Mouse (Mus musculus): ENCODE data around the gene Samd14. TPM values are rescaled to one million over a fixed set of nuclear protein-coding genes. Genes with fewer than 3 reads are reported as not detected.
A peak's percentile ranks its signal among the peaks of the same experiment; 100 is the strongest.

Gene Samd14
- total RNA-seq, 2 experiments from 2014 or later = 30.8 to 31.1 TPM

DNA sequence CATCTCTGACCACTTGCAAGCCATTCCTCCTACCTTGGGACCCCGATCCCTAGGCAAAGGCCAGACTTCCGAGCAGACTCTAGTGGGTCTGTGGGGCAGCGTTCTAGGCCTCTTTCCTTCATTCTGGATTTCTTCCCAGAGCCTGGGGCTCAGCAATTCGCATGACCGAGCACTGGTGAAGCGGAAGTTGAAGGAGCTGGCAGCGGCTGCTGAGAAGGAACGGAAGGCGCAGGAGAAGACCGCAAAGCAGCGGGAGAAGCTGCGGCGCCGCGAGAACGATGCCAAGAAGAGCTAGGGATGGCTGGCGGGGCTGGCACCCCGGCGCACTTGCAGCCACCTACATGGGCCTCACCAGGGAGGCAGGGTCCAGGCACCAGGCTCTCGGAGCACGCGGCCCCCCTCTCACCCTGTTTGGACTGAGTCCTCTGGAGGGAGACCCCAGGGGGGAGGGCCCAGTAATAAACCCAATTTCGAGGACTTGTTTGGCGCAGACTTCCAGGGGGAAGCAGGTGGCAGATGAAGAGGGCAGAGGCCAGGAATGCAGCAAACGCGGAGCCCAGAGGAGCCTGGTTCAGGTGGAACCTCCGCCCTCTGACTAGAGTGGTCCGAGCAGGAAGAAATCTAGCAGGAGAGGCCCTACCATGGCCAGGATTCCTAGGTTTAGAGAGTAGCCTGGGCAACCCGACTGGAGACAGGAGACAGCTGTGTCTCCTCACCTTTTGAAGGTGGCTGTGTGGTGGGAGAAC lies 14.9 kb downstream of the Samd14 start:
- DNase-seq (ENCODE audit: low spot score in 2 of 2) = peak; percentile 60 to 61
- intact Hi-C loops (cut with DNase I) = no loop called here

DNA sequence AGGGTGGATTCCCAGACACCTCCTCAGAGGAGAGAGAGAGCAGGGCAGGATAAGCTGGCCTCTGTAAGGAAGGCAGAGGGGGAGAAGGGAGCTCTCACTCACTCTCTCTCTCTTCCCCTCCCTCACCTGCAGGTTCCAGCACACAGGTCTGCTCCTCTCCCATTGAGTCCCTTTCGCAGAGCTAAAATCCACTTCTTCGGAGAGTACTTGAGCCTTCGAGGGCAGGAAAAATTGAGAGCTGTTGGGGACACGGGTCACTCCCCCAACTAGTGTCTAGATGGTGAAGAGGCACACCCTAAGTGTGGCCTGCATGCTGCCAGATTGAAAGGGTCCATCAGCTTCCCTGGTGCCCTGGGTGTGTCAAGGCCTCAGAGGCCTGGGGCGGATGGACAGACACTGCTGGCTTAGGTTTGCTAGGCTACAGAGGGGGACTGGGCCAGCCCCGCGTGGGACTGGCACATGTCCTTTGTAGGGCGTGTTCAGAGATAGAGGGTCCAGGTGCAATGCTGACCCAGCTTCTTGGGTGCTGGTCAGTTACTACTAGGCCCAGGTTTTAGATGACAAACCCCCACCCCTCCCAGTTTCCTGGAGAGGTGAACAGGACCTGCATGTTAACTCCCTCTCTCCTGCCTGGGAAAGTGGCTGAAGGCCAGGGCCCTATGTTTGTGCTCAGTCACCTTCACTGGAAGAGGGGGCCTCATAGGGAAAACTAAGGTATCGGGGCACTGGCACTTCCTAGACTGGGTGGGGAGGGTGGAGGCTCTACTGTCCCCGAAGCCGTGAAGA lies 15.7 kb downstream of the Samd14 start:
- intact Hi-C loops (cut with DNase I) = no loop called here

DNA sequence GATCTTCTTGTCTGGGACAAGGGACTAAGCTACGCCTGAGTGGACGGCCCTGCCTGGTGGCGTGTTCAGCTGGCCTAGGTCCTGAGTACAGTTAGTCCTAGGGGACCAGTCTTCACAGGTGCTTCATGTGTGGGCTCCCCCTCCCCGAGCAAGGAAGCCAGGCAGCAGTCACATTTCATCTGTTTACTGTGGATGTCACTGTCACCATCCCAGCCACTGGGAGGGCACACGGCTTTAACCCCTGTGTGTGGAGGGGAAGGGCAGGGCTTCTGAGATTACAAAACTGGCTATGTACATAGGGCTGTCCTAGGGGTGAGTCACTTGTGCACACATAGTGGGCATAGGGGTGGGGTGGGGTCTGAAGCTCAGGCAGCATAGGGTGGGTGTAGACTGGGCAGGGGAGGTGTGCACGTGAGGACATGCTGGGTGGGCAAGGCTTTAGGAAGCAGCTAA lies 16.4 kb downstream of the Samd14 start:
- DNase-seq (ENCODE audit: low spot score in 2 of 2) = no peak
- intact Hi-C loops (cut with DNase I) = no loop called here

More for the DNA sequence above, 15.7 kb downstream of the Samd14 start:
- DNase-seq (ENCODE audit: low spot score in 2 of 2) = no peak

DNA sequence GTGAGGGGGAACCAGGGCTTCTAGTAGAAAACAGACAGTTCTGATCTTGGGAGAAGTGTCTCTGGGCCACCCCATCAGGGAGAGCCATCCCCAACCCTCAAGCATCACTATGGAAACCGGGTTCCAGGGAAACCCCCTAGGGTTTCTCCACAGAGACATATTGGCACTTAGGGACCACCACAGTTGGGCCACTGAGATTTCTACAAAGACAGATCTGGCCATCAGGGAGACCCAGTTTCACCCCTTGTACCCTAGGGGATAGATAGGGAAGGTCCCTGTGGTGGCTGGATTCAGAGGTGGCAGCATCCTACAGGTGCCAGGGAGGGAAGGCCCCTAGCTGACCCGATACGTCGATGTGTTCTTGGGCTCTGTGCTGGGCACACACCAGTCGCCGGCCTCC lies 17.2 kb downstream of the Samd14 start:
- intact Hi-C loops (cut with DNase I) = no loop called here
- DNase-seq (ENCODE audit: low spot score in 2 of 2) = no peak

DNA sequence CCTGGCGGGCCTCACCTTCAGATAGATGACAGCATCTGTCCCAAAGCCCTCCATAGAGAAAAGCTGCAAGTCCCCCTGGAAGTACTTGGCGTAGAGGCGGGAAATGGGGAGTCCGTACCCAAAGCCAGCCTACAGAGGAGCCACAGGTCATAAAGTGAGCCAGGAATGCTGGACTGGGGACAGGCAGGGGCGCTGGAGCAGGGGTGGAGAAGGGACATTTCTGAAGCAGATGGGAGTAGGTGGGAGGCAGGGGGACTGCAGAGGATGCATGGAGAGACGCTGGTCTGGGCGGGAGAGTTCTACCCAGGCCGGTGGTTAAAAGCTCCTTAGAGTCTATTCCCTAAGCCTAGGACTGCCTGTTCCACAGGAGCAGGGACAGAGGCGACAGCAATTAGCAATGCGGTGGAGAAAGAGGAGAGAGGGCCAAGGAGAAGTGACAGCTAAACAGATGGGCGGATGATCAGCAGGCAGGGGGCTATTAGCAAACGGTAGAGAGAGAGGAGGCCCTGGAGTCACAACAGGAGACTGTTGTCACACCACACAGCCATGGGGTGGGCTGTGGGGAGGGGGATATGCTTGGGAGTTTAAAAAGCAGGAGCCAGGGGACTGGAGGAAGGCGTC lies 18.3 kb downstream of the Samd14 start:
- DNase-seq (ENCODE audit: low spot score in 2 of 2) = no peak
- intact Hi-C loops (cut with DNase I) = no loop called here

DNA sequence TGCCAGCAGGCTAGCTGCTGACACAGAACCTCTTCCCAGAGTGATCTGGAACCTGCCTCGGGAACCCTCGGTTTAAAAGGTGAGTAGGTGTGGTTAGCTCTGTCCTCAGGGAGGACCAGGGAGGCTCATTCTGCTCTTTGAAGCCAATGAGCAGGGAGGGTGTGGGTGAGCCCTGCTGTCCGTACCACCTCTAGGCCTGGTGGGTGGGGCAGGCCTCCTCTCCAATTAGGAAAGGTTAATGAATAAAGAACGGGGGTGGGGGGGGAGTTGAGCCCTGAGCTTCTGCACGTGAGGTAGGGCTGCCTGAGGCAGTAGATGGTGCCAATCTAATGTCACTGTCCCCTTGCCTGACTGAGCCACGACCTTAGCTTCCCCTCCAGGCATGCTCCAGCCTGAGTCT lies 23.3 kb downstream of the Samd14 start:
- DNase-seq (ENCODE audit: low spot score in 2 of 2) = no peak
- intact Hi-C loops (cut with DNase I) = no loop called here

DNA sequence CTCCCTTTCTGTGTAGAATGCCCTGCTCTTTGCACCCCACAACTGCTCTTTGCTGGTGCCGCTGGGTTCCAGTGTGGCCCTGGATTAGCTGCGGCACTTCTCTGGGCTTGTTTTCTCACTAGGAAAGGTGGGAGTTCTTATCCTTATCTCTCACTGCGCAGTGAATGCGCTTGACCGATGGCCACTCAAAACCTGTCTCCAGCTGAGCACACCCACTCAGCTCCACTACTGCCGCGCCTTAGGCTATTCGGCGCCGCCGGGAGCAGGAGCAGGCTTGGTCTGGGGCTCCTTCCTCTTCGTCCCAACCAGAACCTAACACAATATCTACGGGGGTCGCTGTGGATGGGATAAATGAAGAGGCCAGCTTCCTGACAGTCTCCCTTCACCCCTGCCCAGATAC lies 23.9 kb downstream of the Samd14 start:
- DNase-seq (ENCODE audit: low spot score in 2 of 2) = no peak
- intact Hi-C loops (cut with DNase I) = no loop called here

DNA sequence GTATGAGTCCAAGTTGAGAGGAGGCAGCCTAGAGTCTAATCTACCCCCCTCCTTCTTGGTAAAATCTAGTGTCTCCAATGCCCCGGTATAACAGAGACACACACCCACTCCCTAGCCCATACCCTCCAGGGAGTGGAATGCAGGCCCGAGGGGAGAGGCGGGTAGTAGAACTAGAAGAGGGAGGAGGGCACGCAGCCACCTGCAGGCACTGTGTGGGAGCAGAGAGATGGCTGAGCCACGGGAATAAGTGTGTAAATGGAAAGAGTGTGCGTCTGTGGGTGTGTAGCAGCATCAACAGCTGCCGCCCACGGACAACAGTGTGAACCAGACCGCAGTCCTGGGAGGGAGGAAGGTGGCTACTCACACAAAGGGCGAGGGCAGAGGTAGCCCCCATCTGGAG lies 25.2 kb downstream of the Samd14 start:
- intact Hi-C loops (cut with DNase I) = loop anchor here (5.0 kb wide), 1 partner anchor 43 kb away; the partner anchor contains the start of gene Ppp1r9b
- DNase-seq (ENCODE audit: low spot score in 2 of 2) = peak; percentile 49 to 81

DNA sequence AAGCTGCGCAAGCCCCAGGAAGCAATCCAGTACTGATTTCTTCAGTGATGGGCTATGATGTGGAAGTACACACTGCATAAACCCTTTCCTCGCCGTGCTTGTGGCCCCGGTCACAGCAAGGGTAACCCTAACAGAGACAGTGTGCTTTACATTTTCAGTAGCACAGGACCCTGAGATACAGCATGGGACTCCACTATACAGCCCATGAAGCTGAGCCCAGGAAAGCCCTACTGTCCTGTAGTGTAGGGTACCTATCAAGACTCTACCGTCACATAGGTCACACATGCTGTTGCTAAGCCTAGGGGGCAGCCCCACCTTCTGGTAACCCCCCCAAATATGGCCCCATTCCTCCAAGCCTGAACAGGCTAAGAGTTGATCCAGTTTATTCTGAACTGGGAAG lies 26.8 kb downstream of the Samd14 start:
- intact Hi-C loops (cut with DNase I) = loop anchor here (5.0 kb wide), 1 partner anchor 44 kb away; the partner anchor contains the start of gene Ppp1r9b

DNA sequence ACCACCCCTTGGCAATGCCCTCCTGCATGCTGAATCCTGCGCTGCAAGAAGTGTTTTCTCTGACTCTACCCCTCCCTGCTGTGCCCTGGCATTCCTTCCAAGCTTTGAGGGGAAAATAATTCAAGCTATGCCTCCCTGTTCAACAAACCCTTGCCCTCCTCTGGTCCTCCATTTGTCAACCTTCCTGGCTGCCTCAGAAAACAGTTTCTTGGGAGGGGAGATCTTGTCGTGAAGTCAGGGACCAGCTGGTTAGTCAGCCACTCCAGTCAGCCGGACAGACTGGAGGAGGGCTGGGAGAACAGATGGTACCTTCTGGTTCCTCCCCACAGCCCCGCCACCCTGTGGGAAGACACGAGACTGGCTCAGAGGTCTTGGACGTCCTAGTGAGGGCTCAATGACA lies 27.6 kb downstream of the Samd14 start:
- intact Hi-C loops (cut with DNase I) = loop anchor here (5.0 kb wide), 1 partner anchor 45 kb away; the partner anchor contains the start of gene Ppp1r9b
- peak in 1 of 2 experiments; percentile 68 for DNase-seq (ENCODE audit: low spot score in 2 of 2)

More for the DNA sequence above, 26.8 kb downstream of the Samd14 start:
- DNase-seq (ENCODE audit: low spot score in 2 of 2) = no peak

DNA sequence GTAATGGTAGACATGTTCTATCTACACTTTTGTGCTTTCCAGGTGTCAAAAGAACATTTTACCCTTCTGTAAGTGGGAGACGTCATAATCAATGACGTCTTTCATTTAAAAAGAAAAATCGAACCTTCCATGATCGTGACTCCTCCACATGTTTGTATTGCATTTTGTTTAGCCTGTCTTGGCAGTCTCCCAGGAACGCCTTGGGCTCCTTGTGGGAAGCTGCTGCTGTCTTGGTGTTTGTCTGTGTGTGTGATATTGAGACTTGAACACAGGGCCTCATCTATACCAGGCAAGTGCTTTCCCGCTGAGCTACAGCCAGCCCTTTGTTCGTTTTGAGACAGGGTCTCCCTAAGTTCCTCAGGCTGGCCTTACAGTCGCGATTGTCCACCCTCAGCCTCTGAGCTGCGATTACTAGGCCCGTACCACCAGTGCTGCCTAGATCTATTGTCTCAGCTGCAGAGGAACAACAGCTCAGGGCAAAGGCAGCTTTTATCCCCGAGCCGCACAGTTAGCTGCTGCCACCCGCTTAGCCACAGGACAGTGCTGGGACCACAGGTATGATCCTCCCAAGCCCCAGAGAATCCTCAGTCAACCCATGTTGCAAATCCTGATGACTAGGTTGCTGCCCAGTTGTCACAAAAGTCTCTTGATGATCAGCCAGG lies 28.6 kb downstream of the Samd14 start:
- intact Hi-C loops (cut with DNase I) = loop anchor here (5.0 kb wide), 1 partner anchor 46 kb away; the partner anchor contains the start of gene Ppp1r9b
- DNase-seq (ENCODE audit: low spot score in 2 of 2) = peak in 1 of 2 experiments; percentile 35

DNA sequence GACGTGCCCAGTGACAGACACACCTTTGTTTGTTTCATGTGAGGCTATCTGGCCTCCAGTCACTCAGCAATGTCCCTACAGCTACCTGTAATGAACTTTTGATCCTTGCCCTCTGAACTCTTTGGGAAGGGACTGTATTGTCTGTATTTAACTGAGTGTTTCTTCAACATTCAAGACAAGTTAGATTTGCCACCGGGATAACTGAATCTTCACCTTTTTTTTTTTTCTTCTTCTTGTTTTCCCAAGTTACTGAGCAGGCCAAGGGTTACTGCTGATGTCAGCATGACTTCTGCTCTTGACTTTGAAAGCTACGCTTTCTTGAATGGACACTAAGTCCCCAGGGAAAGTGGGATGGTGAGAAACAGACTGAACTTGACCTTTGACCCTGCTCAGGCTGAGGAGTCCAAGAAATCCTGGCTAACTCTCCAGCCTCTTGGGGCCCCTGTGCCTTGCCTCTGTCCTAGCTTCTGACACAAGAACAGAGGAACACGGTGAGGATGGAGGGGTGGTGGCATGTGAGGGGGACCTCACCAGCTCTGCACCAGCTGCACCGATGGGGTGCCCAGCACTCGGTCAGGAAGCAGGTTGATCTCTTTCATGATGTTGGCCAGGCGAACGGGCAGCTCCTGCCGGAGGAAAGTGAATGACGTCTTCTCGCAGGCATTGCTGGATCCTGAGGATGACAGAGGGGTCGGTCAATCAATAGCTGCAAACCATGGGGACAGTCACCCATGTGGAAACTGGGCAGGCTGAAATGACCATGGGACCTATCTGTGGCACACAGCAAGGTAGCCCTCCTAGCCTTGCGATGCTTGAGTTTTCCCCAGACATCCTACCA lies 29.4 kb downstream of the Samd14 start:
- intact Hi-C loops (cut with DNase I) = loop anchor here (5.0 kb wide), 1 partner anchor 47 kb away; the partner anchor contains the start of gene Ppp1r9b
- DNase-seq (ENCODE audit: low spot score in 2 of 2) = no peak

DNA sequence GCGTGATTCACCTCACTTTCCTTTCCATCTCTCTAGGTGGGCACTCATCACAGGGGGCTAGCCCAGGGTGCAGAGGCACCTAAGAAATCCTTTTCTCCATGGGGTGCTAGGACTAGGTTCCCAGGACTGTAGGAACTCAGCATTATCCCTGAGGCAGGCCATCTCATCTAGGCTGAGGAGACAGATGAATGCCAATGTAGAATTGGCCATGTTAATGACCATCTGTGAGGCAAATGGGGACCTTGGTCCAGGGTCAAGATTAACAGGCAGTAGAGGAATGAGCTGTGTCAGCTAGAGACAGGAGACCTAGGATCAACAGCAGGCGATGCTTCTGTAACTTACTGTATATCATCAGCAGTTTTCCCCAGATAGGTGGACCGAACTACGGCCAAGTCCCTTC lies 30.1 kb downstream of the Samd14 start:
- intact Hi-C loops (cut with DNase I) = loop anchor here (5.0 to 10.0 kb wide), 4 partner anchors 47 to 215 kb away; partner anchors contain the start of genes Col1a1, Ppp1r9b and Sgca
- no peak for DNase-seq (ENCODE audit: low spot score in 2 of 2)

DNA sequence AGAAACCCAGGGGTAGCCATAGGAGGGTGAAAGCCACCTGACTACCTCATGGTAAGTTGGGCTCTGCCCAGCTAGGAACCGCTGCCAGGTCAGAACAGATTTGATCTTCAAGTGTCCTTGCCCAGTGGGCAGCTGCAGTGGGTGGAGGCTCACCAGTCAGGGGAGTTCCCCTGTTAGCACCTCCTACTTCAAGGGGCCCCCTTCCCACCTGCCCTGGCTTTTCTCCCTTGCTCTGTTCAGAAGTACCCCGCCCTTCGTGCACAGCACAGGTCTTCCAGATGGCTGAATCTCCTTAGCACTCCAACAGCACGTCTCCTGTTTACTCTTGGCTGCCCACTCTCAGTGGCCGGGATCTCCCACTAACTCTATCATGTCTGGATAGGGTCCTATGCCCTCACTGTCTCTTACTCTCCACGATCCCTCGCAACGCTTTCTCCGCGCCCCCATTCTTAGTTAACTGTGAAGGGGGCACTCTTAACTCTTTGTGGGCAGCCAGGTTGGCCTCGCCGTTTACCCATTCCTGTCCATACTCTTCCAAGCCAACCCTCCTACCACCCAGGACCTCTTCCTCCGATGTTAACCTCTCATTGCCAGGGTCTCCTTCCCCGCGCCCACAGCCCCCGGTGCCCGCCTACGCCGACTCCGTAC lies 30.9 kb downstream of the Samd14 start:
- peak in 1 of 2 experiments; percentile 62 for DNase-seq (ENCODE audit: low spot score in 2 of 2)
- intact Hi-C loops (cut with DNase I) = loop anchor here (5.0 to 10.0 kb wide), 3 partner anchors 63 to 214 kb away; partner anchors contain the start of genes Col1a1 and Sgca

DNA sequence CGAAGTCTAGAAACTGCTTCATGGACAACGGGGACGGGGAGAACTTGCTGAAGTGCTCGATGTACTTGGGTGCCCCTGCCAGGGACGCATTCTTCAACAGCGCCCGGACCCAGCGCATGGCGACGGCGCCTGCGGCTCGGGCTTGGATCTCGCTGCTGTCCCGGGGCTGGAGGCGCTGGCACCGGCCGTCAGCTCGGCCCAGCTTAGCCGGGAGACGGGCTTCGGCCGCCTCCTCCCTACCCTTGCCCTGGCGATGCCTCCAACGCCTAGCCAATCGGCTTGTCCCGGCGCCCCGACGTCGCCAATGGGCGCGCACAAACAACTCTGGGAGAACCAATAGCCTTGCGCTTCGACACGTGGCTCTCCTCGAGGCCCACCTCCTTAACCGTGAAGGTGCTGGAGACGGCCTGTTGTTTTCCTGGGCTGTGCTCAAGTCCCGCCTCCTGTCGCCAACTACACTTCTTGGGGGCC lies 31.5 kb downstream of the Samd14 start, which contains the start of gene Pdk2:
Pdk2 (minus strand) TSS at position 216 of the 471 bp plus-strand sequence.
- intact Hi-C loops (cut with DNase I) = loop anchor here (5.0 to 10.0 kb wide), 3 partner anchors 64 to 214 kb away; partner anchors contain the start of genes Col1a1 and Sgca
- DNase-seq (ENCODE audit: low spot score in 2 of 2) = peak; percentile 98 to 99

DNA sequence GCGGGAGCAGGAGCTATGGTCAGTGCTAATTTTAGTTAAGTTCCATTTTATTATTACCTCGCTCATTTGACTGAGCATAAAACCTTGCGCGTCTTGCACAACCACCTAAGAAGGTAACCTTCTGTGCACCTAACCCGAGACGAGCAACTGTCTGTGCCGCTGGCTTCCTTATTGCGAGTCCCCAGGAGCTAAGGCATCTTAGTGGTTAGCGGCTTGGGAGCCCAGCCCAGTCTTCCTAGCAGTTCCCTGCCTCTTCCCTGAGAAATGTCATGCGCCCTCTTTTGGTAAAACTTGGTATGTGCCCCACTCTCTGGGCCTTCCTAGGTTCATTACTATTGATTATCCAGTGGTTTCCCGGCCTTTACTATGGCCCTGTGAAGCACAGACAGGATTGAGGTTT lies 32.4 kb downstream of the Samd14 start:
- intact Hi-C loops (cut with DNase I) = loop anchor here (5.0 to 10.0 kb wide), 3 partner anchors 65 to 213 kb away; partner anchors contain the start of genes Col1a1 and Sgca
- DNase-seq (ENCODE audit: low spot score in 2 of 2) = peak; percentile 83 to 87

DNA sequence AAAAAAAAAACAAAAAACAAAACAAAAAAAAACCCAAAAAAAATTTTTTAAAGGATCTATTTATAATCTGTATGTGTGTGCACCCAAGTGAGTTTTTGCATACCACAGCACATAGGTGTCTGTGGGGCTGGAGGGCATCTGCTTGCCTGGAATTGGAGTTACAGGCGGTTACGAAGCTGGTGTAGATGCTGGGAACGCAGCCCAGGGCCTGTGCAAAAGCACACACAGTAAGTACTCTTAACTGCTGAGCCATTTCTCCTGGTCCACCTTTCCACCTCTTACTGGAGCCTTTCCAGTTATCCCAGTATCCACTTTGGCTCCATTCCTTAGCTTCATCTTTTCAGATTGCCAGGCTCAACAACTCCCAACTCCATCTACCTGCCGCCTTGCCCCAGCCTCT lies 33.4 kb downstream of the Samd14 start:
- no peak for DNase-seq (ENCODE audit: low spot score in 2 of 2)
- intact Hi-C loops (cut with DNase I) = loop anchor here (5.0 to 10.0 kb wide), 3 partner anchors 66 to 212 kb away; partner anchors contain the start of genes Col1a1 and Sgca

Data from left cerebral cortex, postnatal 25 days (tissue).